Mouse (Mus musculus): ENCODE data around the gene Pole. TPM values are rescaled to one million over a fixed set of nuclear protein-coding genes. Genes with fewer than 3 reads are reported as not detected.

Gene Pole
- total RNA-seq, 1 experiment from 2014 or later, result 54.7 TPM

GRCm38 (mm10) chr5:110313127-110313526, 27.0 kb downstream of the Pole start:
- no peak for ATAC-seq (replicated peaks in 1 of 2; ENCODE audit: insufficient read depth in 1 of 2, low FRiP score in 2 of 2, low TSS enrichment in 1 of 2, low read depth in 1 of 2, poor library complexity in 2 of 2, severe bottlenecking in 2 of 2)

DNA sequence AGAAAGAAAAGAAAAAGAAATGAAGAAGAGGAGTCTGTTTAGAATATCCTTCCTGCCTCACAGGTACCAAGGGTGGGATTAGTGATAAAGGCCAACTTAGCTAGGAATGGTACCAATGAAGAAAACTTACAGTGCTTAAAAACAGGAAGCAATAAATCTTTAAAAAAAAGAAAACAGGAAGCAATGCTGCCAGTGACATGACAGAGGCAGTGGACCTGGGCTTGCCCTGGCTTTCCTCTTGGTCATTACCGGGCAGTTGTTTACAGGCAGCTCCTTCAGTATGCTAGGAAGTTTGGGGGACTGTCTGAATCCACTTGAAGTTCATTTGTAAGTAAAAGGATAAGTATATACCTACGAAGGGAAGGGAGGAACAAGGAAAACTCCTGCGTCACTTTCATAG, 44.4 kb downstream of the Pole start:
- ATAC-seq (replicated peaks in 1 of 2; ENCODE audit: insufficient read depth in 1 of 2, low FRiP score in 2 of 2, low TSS enrichment in 1 of 2, low read depth in 1 of 2, poor library complexity in 2 of 2, severe bottlenecking in 2 of 2), result peak; percentile 59 to 71

DNA sequence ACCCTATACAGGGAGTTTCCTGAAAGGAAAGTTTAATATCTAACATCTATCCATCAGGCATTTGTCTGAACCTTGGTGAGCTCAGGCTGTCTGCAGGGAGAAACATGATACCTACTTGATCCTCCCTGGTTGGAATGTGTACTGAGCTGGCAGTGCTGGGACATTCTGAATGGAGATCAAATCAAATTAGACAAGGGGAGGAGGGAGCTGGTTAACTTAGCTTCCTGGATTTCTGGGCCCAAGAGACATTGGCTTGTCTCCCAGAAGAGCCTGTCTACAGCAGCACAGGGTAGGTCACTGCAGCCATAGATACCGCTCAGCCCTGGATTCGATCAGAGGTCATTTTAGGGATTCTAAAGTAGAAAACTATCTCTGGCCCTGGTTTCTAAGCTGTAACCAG, 52.7 kb downstream of the Pole start:
- ATAC-seq (replicated peaks in 1 of 2; ENCODE audit: insufficient read depth in 1 of 2, low FRiP score in 2 of 2, low TSS enrichment in 1 of 2, low read depth in 1 of 2, poor library complexity in 2 of 2, severe bottlenecking in 2 of 2), result no peak

- peak; percentile 29 to 63 for ATAC-seq (replicated peaks in 1 of 2; ENCODE audit: insufficient read depth in 1 of 2, low FRiP score in 2 of 2, low TSS enrichment in 1 of 2, low read depth in 1 of 2, poor library complexity in 2 of 2, severe bottlenecking in 2 of 2)
These were observed 56.7 kb downstream of the Pole start, which contains the start of gene P2rx2 for GRCm38 (mm10) chr5:110342648-110343284. Gene P2rx2 (minus strand): TSS chr5:110343212.

DNA sequence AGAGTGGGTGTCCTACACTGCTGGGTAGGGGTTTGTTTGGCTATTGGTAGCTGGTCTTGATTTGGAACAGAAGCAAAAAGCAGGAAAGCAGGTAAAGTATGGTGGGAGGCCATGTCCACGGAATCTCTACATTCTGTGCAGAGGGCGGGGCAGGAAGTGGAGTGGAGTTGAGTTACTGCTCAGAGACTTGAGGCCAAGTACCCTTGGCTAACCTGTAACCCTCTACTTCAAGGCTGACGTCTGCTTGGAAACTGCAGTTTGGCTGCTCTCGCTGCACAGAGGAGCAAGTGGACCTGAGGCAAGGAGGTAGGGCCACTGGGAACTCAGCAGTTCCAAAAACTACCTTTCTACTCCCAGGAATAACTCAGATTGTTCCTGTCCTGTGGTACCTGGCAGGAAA, 58.4 kb downstream of the Pole start, which contains the start of gene Lrcol1:
TSS of gene Lrcol1 (plus strand) at position 207 of the 400 bp plus-strand sequence.
- no peak for ATAC-seq (replicated peaks in 1 of 2; ENCODE audit: insufficient read depth in 1 of 2, low FRiP score in 2 of 2, low TSS enrichment in 1 of 2, low read depth in 1 of 2, poor library complexity in 2 of 2, severe bottlenecking in 2 of 2)

DNA sequence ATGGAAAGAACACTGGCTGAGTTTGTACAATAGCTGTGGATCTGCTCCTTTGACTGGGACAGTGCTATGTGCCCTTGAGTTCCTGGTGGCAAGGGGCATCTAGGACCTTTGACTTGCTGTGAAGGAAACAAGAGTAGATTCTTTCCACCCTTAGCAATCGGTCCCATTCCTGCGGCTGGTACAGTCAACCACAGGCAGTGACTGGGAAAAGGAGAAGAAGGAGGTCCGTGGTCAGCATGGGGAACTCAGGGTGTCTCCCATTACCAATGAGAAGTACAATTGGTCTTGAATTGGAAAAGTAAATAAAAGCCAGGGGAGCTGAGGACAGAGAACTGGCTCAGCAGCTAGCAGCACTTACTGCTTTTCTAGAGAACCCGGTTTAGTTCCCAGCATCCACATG, 59.4 kb downstream of the Pole start:
- peak; percentile 28 to 33; a peak in 2 of 4 replicates for ATAC-seq (replicated peaks in 1 of 2; ENCODE audit: insufficient read depth in 1 of 2, low FRiP score in 2 of 2, low TSS enrichment in 1 of 2, low read depth in 1 of 2, poor library complexity in 2 of 2, severe bottlenecking in 2 of 2)

DNA sequence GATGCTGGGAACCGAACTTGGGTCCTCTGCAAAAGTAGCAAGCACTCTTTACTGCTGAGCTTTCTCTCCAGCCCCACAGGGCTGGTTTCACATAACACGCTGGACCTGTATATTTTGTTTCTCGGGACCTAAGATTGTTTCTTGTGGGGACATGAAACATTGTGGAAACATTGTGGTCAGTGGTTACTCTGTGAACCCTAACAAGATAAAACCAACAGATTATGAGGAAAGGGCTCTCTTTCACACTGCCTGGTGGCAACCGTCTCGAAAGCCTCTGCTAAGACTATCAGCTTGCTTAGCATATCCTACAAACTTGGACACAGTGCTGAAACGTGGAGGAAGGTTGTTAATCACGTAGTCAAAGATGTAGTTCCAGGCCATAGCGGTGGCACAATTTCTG, 60.9 kb downstream of the Pole start:
- no peak for ATAC-seq (replicated peaks in 1 of 2; ENCODE audit: insufficient read depth in 1 of 2, low FRiP score in 2 of 2, low TSS enrichment in 1 of 2, low read depth in 1 of 2, poor library complexity in 2 of 2, severe bottlenecking in 2 of 2)

DNA sequence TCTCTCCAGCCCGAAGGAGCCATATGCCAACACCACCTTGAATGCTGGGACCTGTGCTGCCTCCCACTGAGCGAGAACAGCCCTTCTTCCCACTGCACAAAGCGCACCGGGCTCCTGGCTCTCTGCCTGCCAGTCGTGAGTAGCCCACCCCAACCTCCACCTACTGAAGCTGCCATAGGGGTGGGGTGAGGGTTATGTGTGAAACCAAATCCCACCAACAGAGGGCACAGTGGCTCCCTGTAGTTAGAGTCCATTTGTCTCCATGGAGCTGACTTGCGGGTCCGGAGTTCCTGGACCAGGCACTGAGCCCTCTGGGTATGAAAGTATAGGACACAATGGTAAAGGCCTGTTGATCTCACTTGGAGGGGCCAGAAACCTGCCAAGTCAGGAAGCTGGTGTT, 68.6 kb downstream of the Pole start:
- ATAC-seq (replicated peaks in 1 of 2; ENCODE audit: insufficient read depth in 1 of 2, low FRiP score in 2 of 2, low TSS enrichment in 1 of 2, low read depth in 1 of 2, poor library complexity in 2 of 2, severe bottlenecking in 2 of 2), result peak; percentile 73 to 82

- peak; percentile 62 to 78 for ATAC-seq (replicated peaks in 1 of 2; ENCODE audit: insufficient read depth in 1 of 2, low FRiP score in 2 of 2, low TSS enrichment in 1 of 2, low read depth in 1 of 2, poor library complexity in 2 of 2, severe bottlenecking in 2 of 2)
These were observed 71.5 kb downstream of the Pole start for GRCm38 (mm10) chr5:110357531-110358179.

- ATAC-seq (replicated peaks in 1 of 2; ENCODE audit: insufficient read depth in 1 of 2, low FRiP score in 2 of 2, low TSS enrichment in 1 of 2, low read depth in 1 of 2, poor library complexity in 2 of 2, severe bottlenecking in 2 of 2), result no peak
These were observed 75.4 kb downstream of the Pole start for GRCm38 (mm10) chr5:110361465-110361864.

DNA sequence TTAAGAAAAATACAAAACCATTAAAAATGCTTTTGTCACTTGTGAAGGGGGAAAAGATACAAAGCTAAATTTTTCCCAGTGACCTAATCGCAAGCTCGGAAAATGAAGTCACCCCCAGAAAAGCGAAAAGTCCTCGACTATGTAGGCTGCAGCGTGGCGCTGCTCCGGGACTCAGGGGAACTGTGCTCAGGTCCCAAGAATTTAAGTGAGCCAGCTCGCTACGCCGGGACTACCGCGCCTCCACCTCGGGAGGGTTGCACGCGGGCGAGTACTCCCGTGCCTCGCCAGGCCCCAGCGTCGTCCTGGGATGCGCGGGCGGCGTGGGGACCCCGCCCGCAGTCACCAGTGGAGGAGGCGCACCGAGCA, 76.7 kb downstream of the Pole start:
- peak in 1 of 2 experiments; percentile 40; a peak in 2 of 4 replicates for ATAC-seq (replicated peaks in 1 of 2; ENCODE audit: insufficient read depth in 1 of 2, low FRiP score in 2 of 2, low TSS enrichment in 1 of 2, low read depth in 1 of 2, poor library complexity in 2 of 2, severe bottlenecking in 2 of 2)

DNA sequence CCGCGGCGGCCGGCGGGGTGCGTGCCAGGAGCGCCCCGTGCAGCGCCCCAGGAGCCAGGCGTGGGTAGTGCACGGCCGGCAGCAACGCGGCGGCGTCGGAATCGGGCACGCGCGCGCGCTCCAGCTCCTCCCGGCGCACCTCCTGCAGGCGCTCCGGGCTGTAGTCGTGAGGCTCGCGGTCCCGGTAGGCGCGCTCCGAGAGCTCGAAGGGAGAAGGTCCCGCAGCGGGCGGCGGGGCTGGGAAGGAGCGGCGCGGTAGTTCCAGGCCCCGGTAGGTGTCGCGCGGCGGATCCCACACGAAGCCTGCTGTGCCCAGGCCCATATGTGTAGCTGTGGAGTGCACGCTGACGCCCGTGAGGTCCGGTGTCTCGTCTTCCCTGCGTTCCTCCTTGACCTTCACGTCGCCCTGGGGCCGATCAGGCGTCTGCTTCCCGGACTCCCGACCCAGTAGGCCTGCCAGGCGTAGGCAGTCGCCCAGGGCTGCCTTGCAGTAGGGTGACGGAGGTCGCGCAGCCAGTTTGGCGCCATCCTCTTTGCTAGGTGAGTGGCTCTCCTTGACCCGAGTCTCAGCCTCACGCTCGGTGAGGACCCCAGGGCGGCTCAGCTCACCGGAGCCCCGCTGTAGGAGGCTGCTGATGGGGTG, 77.2 kb downstream of the Pole start:
- peak; percentile 74 to 78 for ATAC-seq (replicated peaks in 1 of 2; ENCODE audit: insufficient read depth in 1 of 2, low FRiP score in 2 of 2, low TSS enrichment in 1 of 2, low read depth in 1 of 2, poor library complexity in 2 of 2, severe bottlenecking in 2 of 2)

DNA sequence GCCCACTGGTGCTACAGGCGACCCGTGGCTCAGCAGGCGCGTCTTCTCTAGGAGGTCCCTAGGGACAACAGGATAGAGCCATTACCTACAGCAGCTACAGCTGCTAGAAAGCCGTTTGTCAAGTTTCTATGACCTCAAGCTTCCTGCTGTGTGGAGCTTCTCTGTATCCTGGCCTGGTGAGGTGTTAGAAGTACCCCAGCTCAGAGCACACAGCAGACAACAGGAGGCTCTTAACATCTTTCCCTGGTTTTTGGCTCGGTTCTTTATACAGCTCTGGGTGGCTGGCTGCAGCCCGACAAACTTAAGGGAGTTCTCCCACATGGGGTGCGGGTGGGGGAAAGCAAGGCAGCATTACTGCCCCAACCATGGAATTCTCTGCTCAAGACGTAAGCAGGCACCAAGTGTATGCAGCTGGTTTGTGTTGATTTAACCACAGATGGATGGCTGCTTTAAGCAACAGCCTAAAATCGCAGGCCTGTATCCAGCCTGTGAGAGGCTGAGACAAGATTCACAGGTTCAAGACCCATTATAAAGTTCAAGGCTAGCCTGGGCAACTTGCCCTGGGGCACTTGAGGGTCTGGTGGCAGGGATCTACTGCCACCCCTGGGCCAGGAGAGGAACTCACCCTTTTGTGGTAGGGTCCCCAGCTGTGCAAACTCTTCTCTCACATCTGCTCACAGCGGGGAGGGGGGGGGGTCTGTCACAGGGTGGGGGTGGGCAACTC, 77.9 kb downstream of the Pole start:
- ATAC-seq (replicated peaks in 1 of 2; ENCODE audit: insufficient read depth in 1 of 2, low FRiP score in 2 of 2, low TSS enrichment in 1 of 2, low read depth in 1 of 2, poor library complexity in 2 of 2, severe bottlenecking in 2 of 2), result no peak

- ATAC-seq (replicated peaks in 1 of 2; ENCODE audit: insufficient read depth in 1 of 2, low FRiP score in 2 of 2, low TSS enrichment in 1 of 2, low read depth in 1 of 2, poor library complexity in 2 of 2, severe bottlenecking in 2 of 2), result peak; percentile 46 to 71; a peak in 2 of 4 replicates
These were observed 90.8 kb downstream of the Pole start for GRCm38 (mm10) chr5:110376802-110377433.

DNA sequence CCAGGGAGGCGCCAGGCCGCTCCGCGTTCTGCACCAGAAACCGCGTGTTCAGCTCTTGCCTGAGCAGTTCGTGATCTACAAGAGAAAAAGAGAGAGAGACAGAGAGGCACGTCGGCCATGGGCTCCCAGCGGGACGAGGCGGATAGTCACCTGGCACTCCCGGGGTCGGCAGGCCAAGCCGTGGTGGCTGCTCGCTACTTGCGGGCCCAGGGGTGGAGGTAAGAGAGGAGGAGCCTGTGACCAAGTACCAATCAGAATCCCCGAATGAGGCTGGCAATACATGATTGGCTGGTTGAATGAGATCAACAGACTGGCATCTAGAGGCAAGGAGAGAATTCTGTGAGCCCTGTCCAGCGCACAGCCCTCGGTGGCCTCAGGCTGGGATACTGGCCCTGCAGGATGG, 92.1 kb downstream of the Pole start:
- ATAC-seq (replicated peaks in 1 of 2; ENCODE audit: insufficient read depth in 1 of 2, low FRiP score in 2 of 2, low TSS enrichment in 1 of 2, low read depth in 1 of 2, poor library complexity in 2 of 2, severe bottlenecking in 2 of 2), result no peak

DNA sequence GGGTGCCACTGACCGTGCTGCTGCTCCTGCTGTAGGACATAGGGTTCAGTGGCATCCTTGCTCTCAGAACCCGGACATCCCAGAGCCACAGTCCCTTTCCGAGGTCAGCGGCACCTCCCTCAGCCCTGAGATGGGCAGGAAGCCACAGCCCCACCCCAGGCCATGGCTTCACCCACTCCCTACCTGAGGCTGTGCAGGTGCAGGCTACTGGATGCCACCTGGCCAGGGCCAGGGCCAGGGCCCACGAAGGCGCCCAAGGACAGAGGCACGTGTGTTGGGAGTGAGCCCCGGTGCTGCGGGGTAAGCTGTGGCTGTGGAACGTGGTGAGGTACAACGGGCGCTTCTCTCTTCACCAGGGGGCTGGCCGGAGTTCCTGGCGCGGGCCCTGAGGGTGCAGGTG, 93.0 kb downstream of the Pole start:
- ATAC-seq (replicated peaks in 1 of 2; ENCODE audit: insufficient read depth in 1 of 2, low FRiP score in 2 of 2, low TSS enrichment in 1 of 2, low read depth in 1 of 2, poor library complexity in 2 of 2, severe bottlenecking in 2 of 2), result no peak

GRCm38 (mm10) chr5:110379823-110380222, 93.7 kb downstream of the Pole start:
- ATAC-seq (replicated peaks in 1 of 2; ENCODE audit: insufficient read depth in 1 of 2, low FRiP score in 2 of 2, low TSS enrichment in 1 of 2, low read depth in 1 of 2, poor library complexity in 2 of 2, severe bottlenecking in 2 of 2), result no peak

Measured in hematopoietic stem cell, adult 5-6 weeks (primary cell).